Mouse (Mus musculus) urinary bladder, postnatal 4 days (tissue): ENCODE data around the gene Col9a3.

Source experiments
- DNase-seq, 2 experiments: peaks; one replicate each; pipeline ENCODE4 v3.0.0; 2021 to 2022; ENCODE audit warnings: low spot score in 2 of 2

The Col9a3 gene

GRCm38 (mm10) chr2:180597490-180597889 is at the start of gene Col9a3:
Gene Col9a3, plus strand, starts transcription at chr2:180597790.
- DNase-seq: no peak

GRCm38 (mm10) chr2:180552340-180552739 is 45.2 kb upstream of the Col9a3 start:
- no peak for DNase-seq

GRCm38 (mm10) chr2:180555219-180555618 is 42.4 kb upstream of the Col9a3 start:
- no peak for DNase-seq

DNA sequence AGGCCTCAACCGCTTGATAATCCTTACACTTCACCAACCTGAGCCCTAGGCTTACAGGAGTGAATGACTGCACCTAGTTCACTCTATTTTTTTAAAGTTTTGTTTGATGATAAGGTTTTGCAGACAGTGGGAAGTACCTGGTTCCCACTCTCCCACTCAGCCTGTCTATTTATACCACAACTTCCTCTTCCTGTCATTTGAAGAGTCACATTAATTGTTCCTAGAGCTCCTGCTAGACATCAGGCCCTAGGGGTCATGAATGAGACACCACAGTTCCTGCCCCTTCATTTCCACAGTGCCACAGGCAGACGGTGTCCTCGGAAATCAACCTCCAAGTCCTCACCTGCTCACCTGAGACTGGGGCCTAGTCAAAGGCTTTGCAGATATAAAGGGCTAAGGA is 41.1 kb upstream of the Col9a3 start:
- no peak for DNase-seq

GRCm38 (mm10) chr2:180560245-180560644 is 37.3 kb upstream of the Col9a3 start:
- no peak for DNase-seq

- DNase-seq: no peak
Observed at GRCm38 (mm10) chr2:180562146-180562545, 35.4 kb upstream of the Col9a3 start.

GRCm38 (mm10) chr2:180563296-180563695 is 34.3 kb upstream of the Col9a3 start:
- DNase-seq: no peak

GRCm38 (mm10) chr2:180563841-180564240 is 33.7 kb upstream of the Col9a3 start:
- DNase-seq: no peak

GRCm38 (mm10) chr2:180566240-180566913 is 31.2 kb upstream of the Col9a3 start:
- no peak for DNase-seq

- peak in 1 of 2 experiments; percentile 47 for DNase-seq
Observed at GRCm38 (mm10) chr2:180569028-180569643, 28.5 kb upstream of the Col9a3 start.

- no peak for DNase-seq
Observed at GRCm38 (mm10) chr2:180576482-180576881, 21.1 kb upstream of the Col9a3 start.

DNA sequence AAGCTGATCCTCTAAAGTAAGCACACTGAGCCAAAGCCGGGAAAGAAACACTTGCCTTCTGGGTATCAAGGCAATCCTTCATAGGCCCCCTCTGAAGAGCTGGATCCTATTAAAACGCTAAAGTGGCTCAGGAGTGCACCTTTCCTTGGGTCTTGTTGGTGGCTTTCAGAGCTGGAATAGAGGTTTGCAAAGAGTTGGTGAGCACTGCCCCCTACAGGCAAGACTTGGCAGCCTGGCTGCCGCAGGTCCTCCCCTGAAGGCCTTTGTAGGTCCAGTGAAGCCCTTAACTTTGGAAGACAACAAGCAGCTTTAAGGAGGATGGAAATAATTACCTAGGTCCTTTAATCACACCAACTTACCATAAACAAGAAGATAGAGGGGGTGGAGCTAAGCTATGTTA is 18.9 kb upstream of the Col9a3 start:
- DNase-seq: no peak

DNA sequence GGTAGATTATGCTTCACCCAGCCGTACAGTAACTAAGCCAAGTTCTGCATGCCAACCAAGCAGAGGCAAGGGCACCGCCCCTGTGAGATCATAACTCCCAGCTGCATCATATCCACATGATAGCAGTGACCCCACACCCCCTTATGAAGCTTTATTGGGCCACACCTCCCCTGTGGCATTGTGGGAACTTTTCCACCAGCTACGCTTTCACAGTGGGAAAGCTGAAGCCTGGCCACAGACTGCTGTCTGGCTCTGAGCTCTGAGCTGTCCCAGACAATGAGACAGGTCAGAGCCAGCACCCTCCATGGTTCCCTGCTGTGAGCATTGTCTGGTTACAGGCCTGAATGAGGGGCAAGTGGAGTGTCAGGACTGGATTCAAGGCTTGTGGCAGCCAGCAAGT is 16.6 kb upstream of the Col9a3 start, which contains the start of gene Mrgbp:
Gene Mrgbp, plus strand, starts transcription at position 303 of the 400 bp plus-strand sequence.
- no peak for DNase-seq

DNA sequence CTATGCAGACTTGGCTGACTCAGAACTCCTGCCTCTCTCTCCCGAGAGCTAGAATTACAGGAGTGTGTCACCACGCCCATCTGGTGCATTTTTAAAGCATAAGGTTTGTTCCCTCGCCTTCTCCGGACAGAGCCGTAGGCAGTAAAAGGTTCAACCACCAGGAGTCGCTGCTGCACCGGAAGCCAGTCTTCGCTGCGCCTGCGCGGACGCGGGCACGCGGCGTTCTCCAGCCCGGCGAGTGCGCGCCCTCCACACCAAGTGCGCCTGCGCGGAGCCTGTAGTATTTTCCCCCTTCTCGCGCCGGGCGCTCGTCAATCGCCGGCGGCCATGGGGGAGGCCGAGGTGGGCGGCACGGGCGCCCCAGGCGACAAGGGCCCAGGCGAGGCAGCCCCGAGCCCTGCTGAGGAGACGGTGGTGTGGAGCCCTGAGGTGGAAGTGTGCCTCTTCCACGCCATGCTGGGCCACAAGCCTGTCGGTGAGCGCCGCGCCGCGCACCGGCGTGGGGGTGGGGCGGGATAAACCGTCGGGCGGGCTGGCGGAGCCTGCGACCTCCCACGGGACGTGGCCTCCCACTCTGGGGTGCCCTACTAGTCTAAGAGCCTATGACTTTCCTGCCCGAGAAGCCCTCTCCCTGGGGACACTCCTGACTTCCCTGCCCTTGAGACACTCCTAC is 15.0 kb upstream of the Col9a3 start:
- DNase-seq: peak; percentile 96 to 98

GRCm38 (mm10) chr2:180583154-180583507 is 14.5 kb upstream of the Col9a3 start:
- no peak for DNase-seq

GRCm38 (mm10) chr2:180588736-180589122 is 8.9 kb upstream of the Col9a3 start:
- DNase-seq: no peak

- peak; percentile 78 to 81 for DNase-seq
Observed at GRCm38 (mm10) chr2:180589123-180589831, 8.3 kb upstream of the Col9a3 start, which contains the start of gene Ogfr. Gene Ogfr, plus strand, starts transcription at chr2:180589245.

DNA sequence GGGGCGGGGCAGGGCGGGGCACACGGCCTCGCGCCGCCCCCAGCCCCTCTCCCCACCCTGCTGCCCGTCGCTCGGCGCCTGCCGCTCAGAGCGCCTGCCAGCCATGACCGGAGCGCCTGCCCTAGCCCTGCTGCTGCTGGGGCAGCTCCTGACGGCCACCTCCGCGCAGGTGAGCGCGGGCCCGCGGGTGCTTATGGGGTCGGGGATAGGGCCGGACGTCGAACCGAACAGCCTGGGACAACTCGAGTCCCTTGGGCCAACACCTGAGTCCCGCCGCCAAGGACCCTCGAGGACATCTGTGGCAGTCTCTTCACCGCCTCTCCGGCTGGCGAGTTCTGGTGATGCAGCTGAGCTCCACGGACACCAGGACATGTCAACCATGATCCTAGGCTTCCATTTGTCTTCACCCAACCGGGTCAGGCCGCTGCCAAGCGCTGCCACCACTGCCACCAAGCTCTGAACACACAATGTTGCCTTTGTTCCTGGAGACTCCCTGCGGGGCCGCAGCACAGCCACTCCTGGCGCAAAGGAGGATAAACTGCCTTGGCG is 641 bp downstream of the Col9a3 start:
- DNase-seq: no peak

- DNase-seq: no peak
Observed at GRCm38 (mm10) chr2:180600569-180601021, 3.0 kb downstream of the Col9a3 start.

GRCm38 (mm10) chr2:180604781-180605180 is 7.2 kb downstream of the Col9a3 start:
- no peak for DNase-seq

DNA sequence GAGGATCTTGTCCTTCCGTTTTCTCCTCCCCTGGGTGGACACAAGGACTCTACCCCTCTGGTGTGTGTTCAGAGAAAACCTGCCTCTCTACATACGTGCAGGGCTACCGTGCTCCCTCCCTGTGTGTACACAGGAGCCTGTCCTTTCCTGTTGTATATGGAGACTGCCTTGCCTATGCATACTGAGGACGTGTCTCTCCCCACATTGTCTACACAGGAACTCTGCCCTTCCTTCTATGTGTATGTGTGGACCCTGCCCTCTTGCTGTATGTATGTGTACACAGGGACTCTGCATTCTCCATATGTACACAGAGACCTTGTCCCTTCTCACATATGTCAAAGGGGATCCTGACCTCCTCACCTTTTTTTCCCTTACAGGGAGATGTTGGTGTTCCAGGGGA is 12.7 kb downstream of the Col9a3 start:
- no peak for DNase-seq

DNA sequence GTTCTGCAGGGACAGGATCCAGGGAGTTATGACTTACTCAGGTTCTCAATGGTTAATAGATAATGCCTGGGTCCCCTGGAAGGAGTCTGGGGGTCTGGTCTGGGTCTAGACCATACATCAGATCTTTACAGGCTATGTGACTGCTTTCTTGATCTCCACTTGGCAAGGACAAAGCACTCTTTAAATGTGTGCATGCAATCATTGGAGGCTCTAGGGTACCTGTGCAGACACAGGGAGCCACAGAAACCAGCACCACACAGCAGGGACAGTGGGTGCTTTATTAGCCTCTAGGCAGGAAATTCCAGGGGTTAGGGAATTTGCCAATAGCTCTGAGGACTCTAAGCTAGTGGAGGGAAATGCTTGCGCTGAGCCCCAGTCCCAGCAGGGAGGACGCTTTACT is 14.3 kb downstream of the Col9a3 start:
- no peak for DNase-seq
